Mouse (Mus musculus) erythroblast, embryonic 14.5 days (primary cell): Measurements from ENCODE around the gene Fam227a. TPM values are rescaled to one million over a fixed set of nuclear protein-coding genes. Genes with fewer than 3 reads are reported as not detected.
A peak's percentile ranks its signal among the peaks of the same experiment; 100 is the strongest.
"Not testable (repeated sequence)": the region's sequence is repeated elsewhere in the genome, so short reads cannot be mapped to it uniquely, and the experiment has no call there.

ENCODE experiments used
- H3K27me3 ChIP-seq: 2 replicates; pipeline ENCODE4 v1.6.1; 2012; ENCODE audit warnings: inconsistent platforms; ENCODE audit not compliant: control insufficient read depth
- H3K36me3 ChIP-seq: 2 replicates; pipeline ENCODE4 v1.6.1; 2012; ENCODE audit warnings: mild to moderate bottlenecking, inconsistent platforms; ENCODE audit not compliant: control insufficient read depth
- H3K4me1 ChIP-seq: 2 replicates; pipeline ENCODE4 v1.6.1; 2012; ENCODE audit warnings: inconsistent platforms; ENCODE audit not compliant: control insufficient read depth
- H3K4me3 ChIP-seq: replicated peaks from 2 replicates; pipeline ENCODE3; 2012; ENCODE audit warnings: moderate library complexity, mild to moderate bottlenecking, inconsistent platforms
- H3K9me3 ChIP-seq: 2 replicates; pipeline ENCODE4 v1.6.1; 2012; ENCODE audit warnings: low read length, inconsistent platforms, mixed read lengths; ENCODE audit not compliant: control insufficient read depth
- GATA1 ChIP-seq: IDR thresholded peaks from 2 replicates; pipeline ENCODE4 v1.6.1; 2012; ENCODE audit warnings: low read length, inconsistent platforms, mixed read lengths
- TAL1 ChIP-seq: IDR thresholded peaks from 3 replicates; pipeline ENCODE4 v1.6.1; 2012; ENCODE audit warnings: low read length, inconsistent platforms, mixed read lengths
- polyA plus RNA-seq: library from polyadenylated mRNA; stranded (reverse); fragments of >175 nt; gene quantifications from 2 replicates; pipeline ENCODE4 v1.2.3, GENCODE M21; 2012

Gene Fam227a
- polyA plus RNA-seq, 1 experiment = not detected

- Histone ChIP-seq H3K36me3 (peaks cover 52% of the 10 kb centered on the region), H3K27me3 (no peaks in the 10 kb centered on the region), H3K4me1 (peaks cover 88% of the 10 kb centered on the region), H3K4me3 (peak overlapping the region; percentile 89), H3K9me3 (no peaks in the 10 kb centered on the region)
- TF ChIP-seq GATA1 (no peak), TAL1 (no peak)
Observed at GRCm38 (mm10) chr15:79685141-79685641, 26.4 kb upstream of the Fam227a start.

- peak overlapping the region; percentile 89 for H3K4me3 ChIP-seq
Observed at GRCm38 (mm10) chr15:79684616-79685015, 25.9 kb upstream of the Fam227a start.

GRCm38 (mm10) chr15:79683707-79684465 lies 25.1 kb upstream of the Fam227a start:
- Histone ChIP-seq H3K4me3 (peak overlapping the region; percentile 89), H3K4me1 (peaks cover 81% of the 10 kb centered on the region), H3K36me3 (peaks cover 61% of the 10 kb centered on the region), H3K27me3 (no peaks in the 10 kb centered on the region), H3K9me3 (no peaks in the 10 kb centered on the region)
- TF ChIP-seq GATA1 (no peak), TAL1 (no peak)

More at GRCm38 (mm10) chr15:79684616-79685015, 25.9 kb upstream of the Fam227a start:
- peaks cover 84% of the 10 kb centered on the region for H3K4me1 ChIP-seq
- H3K27me3 ChIP-seq = no peaks in the 10 kb centered on the region
- no peaks in the 10 kb centered on the region for H3K9me3 ChIP-seq
- peaks cover 56% of the 10 kb centered on the region for H3K36me3 ChIP-seq
- no peak for TF ChIP-seq GATA1
- TF ChIP-seq TAL1 = no peak

GRCm38 (mm10) chr15:79683146-79683545 lies 24.4 kb upstream of the Fam227a start:
- Histone ChIP-seq H3K4me1 (peaks cover 74% of the 10 kb centered on the region), H3K9me3 (no peaks in the 10 kb centered on the region), H3K27me3 (no peaks in the 10 kb centered on the region), H3K36me3 (peaks cover 68% of the 10 kb centered on the region), H3K4me3 (peak overlapping the region; percentile 89)
- no peak for TF ChIP-seq GATA1
- no peak for TF ChIP-seq TAL1

GRCm38 (mm10) chr15:79681973-79682372 lies 23.2 kb upstream of the Fam227a start:
- Histone ChIP-seq H3K4me1 (peaks cover 72% of the 10 kb centered on the region), H3K4me3 (peak overlapping the region; percentile 30), H3K27me3 (no peaks in the 10 kb centered on the region), H3K36me3 (peaks cover 79% of the 10 kb centered on the region), H3K9me3 (no peaks in the 10 kb centered on the region)
- TF ChIP-seq GATA1 (no peak), TAL1 (no peak)

- peaks cover 93% of the 10 kb centered on the region for H3K36me3 ChIP-seq
- TF ChIP-seq TAL1 (no peak), GATA1 (no peak)
- H3K9me3 ChIP-seq = no peaks in the 10 kb centered on the region
- no peaks in the 10 kb centered on the region for H3K27me3 ChIP-seq
- H3K4me1 ChIP-seq = peaks cover 39% of the 10 kb centered on the region
- no peak overlapping the region for H3K4me3 ChIP-seq
Observed at GRCm38 (mm10) chr15:79677936-79678335, 19.2 kb upstream of the Fam227a start.

- not testable (repeated sequence) for H3K9me3 ChIP-seq
- Histone ChIP-seq H3K4me3 (peak overlapping the region; percentile 89), H3K36me3 (peaks cover 61% of the 10 kb centered on the region)
Observed at GRCm38 (mm10) chr15:79671828-79672348, 13.1 kb upstream of the Fam227a start.

GRCm38 (mm10) chr15:79670972-79671299 lies 12.2 kb upstream of the Fam227a start:
- TF ChIP-seq TAL1 = no peak
- no peak for TF ChIP-seq GATA1
- H3K27me3 ChIP-seq = no peaks in the 10 kb centered on the region
- no peaks in the 10 kb centered on the region for H3K9me3 ChIP-seq
- H3K36me3 ChIP-seq = peaks cover 60% of the 10 kb centered on the region
- H3K4me1 ChIP-seq = peaks cover 25% of the 10 kb centered on the region
- H3K4me3 ChIP-seq = peak overlapping the region; percentile 89

More at GRCm38 (mm10) chr15:79671828-79672348, 13.1 kb upstream of the Fam227a start:
- H3K27me3 ChIP-seq = not testable (repeated sequence)
- peaks cover 25% of the 10 kb centered on the region for H3K4me1 ChIP-seq

GRCm38 (mm10) chr15:79670249-79670971 lies 11.7 kb upstream of the Fam227a start, which contains the start of gene Tomm22:
Gene Tomm22 (plus strand): TSS chr15:79670861.
- H3K36me3 ChIP-seq = peaks cover 60% of the 10 kb centered on the region

More at GRCm38 (mm10) chr15:79670249-79670971, 11.7 kb upstream of the Fam227a start, which contains the start of gene Tomm22:
- Histone ChIP-seq H3K27me3 (no peaks in the 10 kb centered on the region), H3K9me3 (no peaks in the 10 kb centered on the region), H3K4me1 (peaks cover 25% of the 10 kb centered on the region), H3K4me3 (peak within 1 kb of the TSS; percentile 89)
- TF ChIP-seq TAL1 (no peak), GATA1 (no peak)
